Mouse (Mus musculus): ENCODE data around the gene Lin37. TPM values are rescaled to one million over a fixed set of nuclear protein-coding genes. Genes with fewer than 3 reads are reported as not detected.
A peak's percentile ranks its signal among the peaks of the same experiment; 100 is the strongest.

The Lin37 gene
- polyA plus RNA-seq, 1 experiment from 2014 or later, result 58.9 TPM

DNA sequence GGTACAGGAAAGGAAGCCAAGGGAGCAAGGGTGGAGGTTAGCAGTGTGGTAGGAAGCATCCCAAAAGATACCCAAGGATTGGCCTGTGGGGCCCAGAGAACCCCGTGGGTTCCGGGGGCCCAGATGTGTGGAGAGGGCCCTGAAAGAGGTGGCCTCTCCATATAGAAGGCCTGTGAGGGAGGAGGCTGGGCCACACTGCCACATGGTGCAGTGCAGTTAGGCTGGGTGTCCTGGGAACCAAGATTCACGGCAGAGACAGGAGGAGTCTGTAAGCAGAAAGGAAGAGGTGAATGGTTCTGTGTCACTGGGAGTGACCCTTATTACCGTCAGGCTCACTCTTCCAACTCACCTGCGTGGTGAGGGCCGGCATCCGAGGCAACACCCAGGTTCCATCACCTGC lies 19.1 kb downstream of the Lin37 start:
- Histone ChIP-seq H3K9ac (replicated peaks) (no peak overlapping the region), H3K9me3 (no peaks in the 10 kb centered on the region), H3K4me1 (peaks cover 5% of the 10 kb centered on the region), H3K27me3 (no peaks in the 10 kb centered on the region), H3K4me3 (no peak overlapping the region), H3K36me3 (peaks cover 15% of the 10 kb centered on the region), H3K4me2 (replicated peaks) (no peak overlapping the region), H3K27ac (replicated peaks) (no peak overlapping the region)
- no peak for ATAC-seq (replicated peaks)
- WGBS, result 90% methylated on average over 7 of the region's 7 CpGs

DNA sequence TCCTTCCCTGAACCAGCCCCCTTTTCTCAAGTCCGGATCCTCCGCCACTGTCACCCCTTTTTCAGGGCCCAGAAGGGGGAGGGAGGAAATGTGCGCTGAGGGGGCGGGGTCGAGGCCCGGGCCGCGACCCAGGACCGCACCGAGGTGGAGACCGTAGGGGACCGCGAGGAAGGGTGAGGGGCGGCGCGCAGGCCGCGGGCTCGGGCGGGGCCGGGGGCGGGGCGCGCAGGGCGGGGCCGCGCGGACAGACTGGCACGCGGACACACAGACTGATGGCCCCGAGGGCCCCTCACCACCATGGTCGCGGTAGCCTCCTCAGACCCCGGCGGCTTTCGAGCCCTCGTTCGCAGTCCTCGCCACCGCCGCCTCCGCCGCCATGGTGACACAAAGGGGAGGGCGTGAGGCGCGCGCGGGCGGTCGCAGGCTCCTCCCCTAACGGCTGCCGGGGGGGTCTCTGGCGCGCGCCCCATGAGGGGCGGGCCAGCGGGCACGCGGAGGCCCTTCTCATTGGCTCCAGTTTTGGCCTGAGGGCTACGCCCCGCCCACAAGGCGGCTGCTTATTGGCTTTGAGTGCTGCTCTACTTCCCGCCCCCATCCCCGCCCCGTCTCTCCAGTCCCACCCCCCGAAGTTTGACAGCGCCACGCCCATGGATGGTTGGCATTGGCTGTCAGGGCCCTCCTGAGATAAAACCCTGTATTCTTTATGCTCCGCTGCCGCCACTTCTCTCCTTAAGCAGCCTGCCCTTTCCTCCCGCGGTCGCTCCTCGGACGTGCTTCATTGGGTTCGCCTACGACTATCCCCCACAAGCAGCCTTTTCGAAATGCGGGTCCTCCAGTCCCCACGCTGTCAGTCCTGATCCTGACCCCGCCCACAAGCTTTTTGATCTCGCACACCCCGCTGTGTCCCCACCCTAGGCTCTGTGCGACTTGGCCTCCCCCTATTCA lies 24.7 kb downstream of the Lin37 start, which contains the start of gene Arhgap33:
Arhgap33 (minus strand) TSS at position 428 of the 945 bp plus-strand sequence.
- Histone ChIP-seq H3K27me3 (no peaks in the 10 kb centered on the region), H3K4me2 (replicated peaks) (peak within 1 kb of the TSS; percentile 78), H3K4me1 (peaks cover 38% of the 10 kb centered on the region), H3K9ac (replicated peaks) (peak within 1 kb of the TSS; percentile 94), H3K9me3 (no peaks in the 10 kb centered on the region), H3K36me3 (peaks cover 29% of the 10 kb centered on the region), H3K27ac (replicated peaks) (peak within 1 kb of the TSS; percentile 98), H3K4me3 (peak within 1 kb of the TSS; percentile 91)
- WGBS, result under 1% methylated on average over 62 of the region's 84 CpGs
- peak; percentile 87 for ATAC-seq (replicated peaks)

DNA sequence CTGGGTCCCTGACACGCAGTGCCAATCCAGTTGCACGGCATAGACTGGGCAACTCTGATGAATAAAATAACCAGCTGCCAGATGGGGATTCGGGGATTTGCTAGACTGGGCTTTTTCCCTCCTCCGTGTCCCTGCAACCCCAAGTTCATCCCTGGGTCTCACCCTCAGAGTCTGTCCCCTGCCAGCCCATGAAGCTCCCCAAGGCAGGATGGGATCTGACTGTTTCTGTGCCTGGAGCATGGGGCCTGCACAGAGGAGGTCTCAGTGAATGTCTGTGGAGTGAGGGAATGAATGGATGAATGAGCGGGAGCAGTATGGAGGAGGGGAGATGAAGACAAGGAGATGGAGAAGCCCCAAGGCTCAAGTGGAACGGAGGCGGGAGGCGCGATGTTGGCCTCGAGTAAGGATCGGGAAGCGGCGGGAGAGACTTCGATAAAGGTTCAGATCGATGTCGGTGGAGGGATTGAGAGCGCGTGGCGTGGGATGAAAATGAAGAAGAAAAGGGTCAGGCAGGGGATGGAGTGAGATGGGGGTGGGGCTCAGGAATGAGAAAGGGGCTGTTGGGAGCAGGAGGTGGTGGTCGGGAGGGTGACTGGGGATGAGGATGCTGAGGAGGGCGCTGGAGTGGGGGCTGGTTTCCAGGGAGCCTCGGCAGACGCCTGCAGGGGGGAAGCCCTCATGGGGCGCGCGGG lies 25.6 kb downstream of the Lin37 start:
- Histone ChIP-seq H3K4me2 (replicated peaks) (peak overlapping the region; percentile 78), H3K36me3 (peaks cover 33% of the 10 kb centered on the region), H3K27ac (replicated peaks) (peak overlapping the region; percentile 98), H3K9me3 (no peaks in the 10 kb centered on the region), H3K9ac (replicated peaks) (peak overlapping the region; percentile 94), H3K4me1 (peaks cover 38% of the 10 kb centered on the region), H3K27me3 (no peaks in the 10 kb centered on the region), H3K4me3 (peak overlapping the region; percentile 91)
- WGBS, result 2% methylated on average over 26 of the region's 26 CpGs
- ATAC-seq (replicated peaks), result peak; percentile 48

DNA sequence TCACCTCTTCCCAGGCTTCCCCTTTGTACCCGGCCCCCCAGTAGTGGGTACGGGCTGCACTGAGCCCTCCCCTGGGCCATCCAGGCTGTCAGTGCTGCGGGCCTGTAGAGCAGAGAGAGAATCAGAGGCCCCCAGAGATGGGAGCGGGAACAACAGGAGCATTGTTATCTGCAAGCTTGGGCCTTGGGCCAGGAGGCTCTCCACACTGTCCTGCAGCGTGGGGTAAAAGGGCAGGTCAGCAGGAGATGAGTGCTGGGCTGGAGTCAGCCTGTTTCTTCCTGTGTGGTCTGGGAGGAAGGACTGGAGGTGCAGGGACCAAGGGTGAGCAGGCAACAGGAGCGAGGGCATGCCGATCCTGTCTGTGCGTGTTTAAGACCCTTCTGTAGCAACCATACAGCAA lies 26.7 kb downstream of the Lin37 start:
- no peak for ATAC-seq (replicated peaks)
- peak overlapping the region; percentile 78 for H3K4me2 ChIP-seq (replicated peaks)
- no peaks in the 10 kb centered on the region for H3K27me3 ChIP-seq
- no peaks in the 10 kb centered on the region for H3K9me3 ChIP-seq
- H3K4me1 ChIP-seq, result peaks cover 38% of the 10 kb centered on the region
- peak overlapping the region; percentile 94 for H3K9ac ChIP-seq (replicated peaks)
- no peak overlapping the region for H3K27ac ChIP-seq (replicated peaks)
- 8% methylated on average over 8 of the region's 8 CpGs for WGBS
- H3K4me3 ChIP-seq, result peak overlapping the region; percentile 91
- peaks cover 45% of the 10 kb centered on the region for H3K36me3 ChIP-seq

DNA sequence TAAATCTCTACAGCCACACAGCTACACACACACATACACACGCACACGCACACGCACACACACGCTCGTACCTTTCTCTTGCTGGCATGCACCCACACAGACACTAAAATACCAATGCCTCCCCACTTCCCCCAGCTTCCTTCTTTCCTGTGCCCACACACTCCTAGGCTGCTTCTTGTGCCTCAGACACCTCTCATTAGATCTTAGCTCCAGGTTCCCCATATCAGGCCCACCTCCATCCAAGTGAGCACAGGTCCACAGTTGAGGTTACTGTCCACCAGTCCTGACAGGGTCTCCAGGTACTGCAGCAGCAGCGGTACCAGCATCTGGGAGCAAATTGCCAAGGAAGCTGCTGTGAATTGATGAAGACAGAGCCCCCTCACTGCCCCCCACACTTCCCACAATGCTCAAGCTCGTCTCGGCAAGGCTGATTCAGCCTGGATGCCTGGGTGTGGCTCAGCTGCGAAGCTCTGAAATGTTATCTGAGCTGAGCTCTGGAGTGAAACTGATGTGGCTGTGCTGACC lies 28.3 kb downstream of the Lin37 start:
- no peaks in the 10 kb centered on the region for H3K9me3 ChIP-seq
- 84% methylated on average over 9 of the region's 9 CpGs for WGBS
- no peak for ATAC-seq (replicated peaks)
- peak overlapping the region; percentile 78 for H3K4me2 ChIP-seq (replicated peaks)
- no peak overlapping the region for H3K27ac ChIP-seq (replicated peaks)
- H3K4me1 ChIP-seq, result peaks cover 44% of the 10 kb centered on the region
- no peaks in the 10 kb centered on the region for H3K27me3 ChIP-seq
- H3K4me3 ChIP-seq, result no peak overlapping the region
- peak overlapping the region; percentile 94; the same call in 1 of the 2 replicates for H3K9ac ChIP-seq (replicated peaks)
- peaks cover 60% of the 10 kb centered on the region for H3K36me3 ChIP-seq

DNA sequence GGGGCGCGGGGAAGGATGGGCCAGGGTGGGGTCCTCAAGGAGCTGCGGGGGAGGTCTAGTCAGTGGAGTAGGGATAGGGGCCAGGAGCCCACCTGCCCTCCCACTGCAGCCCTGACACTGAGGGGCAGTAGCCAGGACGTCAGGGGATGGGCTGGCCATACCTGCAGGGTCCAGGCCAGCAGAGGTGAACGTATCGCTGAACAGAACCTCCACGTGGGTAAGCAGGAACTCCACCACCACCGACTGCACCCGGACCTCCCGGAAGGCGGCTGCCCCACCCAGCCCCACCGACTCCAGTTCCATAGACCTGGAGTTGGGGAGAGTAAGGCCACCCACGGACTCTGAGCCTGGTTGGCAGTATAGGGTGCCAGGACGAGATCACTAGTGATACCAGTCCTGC lies 32.7 kb downstream of the Lin37 start:
- H3K27ac ChIP-seq (replicated peaks), result no peak overlapping the region
- H3K4me3 ChIP-seq, result no peak overlapping the region
- H3K9ac ChIP-seq (replicated peaks), result no peak overlapping the region
- WGBS, result 82% methylated on average over 14 of the region's 14 CpGs
- H3K27me3 ChIP-seq, result no peaks in the 10 kb centered on the region
- peaks cover 18% of the 10 kb centered on the region for H3K4me1 ChIP-seq
- ATAC-seq (replicated peaks), result no peak
- H3K36me3 ChIP-seq, result peaks cover 89% of the 10 kb centered on the region
- H3K4me2 ChIP-seq (replicated peaks), result no peak overlapping the region
- no peaks in the 10 kb centered on the region for H3K9me3 ChIP-seq

DNA sequence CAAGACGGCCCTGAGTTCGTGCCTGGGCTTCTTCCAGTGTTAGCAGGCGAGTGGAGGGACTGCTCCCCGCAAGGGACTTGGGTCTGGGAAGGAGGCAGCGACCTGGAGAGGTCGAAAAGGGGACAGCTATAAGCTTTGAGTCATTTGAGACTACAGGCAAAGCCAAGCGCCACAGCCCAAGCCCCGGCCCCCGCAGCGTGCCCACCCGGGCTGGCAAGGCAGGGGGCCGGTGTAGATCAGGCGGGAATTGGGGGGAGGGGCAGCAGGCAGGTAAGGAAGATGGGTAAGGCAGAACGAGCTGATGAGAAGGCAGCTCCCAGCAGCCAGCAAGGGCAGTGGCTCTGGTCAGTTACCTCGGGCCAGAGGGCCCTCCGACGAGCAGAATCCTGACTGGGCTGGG lies 33.2 kb downstream of the Lin37 start:
- Histone ChIP-seq H3K4me1 (peaks cover 12% of the 10 kb centered on the region), H3K9me3 (no peaks in the 10 kb centered on the region), H3K4me2 (replicated peaks) (no peak overlapping the region), H3K4me3 (no peak overlapping the region), H3K9ac (replicated peaks) (0 out of 2 replicates have a peak overlapping the region, but pooled peaks have one; percentile 15), H3K36me3 (peaks cover 83% of the 10 kb centered on the region), H3K27ac (replicated peaks) (no peak overlapping the region), H3K27me3 (no peaks in the 10 kb centered on the region)
- 28% methylated on average over 17 of the region's 17 CpGs for WGBS
- ATAC-seq (replicated peaks), result no peak

DNA sequence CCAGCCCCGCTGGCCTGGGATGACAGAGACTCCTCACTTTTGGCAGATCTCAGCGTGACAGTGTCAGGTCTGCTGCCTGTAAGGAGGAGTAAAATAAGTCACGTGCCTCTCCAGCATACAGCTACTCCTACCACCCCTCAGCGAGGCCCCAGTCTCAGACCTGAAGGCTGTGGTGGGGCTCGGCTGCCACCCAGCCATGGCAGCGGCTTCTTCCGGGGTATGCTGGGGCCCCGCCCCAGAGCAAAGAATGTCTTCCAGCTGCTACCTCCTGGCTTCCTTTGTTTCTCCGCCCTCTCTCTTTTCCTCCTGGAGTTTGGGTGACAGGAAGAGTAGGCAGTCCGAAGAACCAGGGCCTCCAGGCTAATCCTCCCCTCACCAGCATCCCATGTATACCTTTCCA lies 33.7 kb downstream of the Lin37 start:
- no peaks in the 10 kb centered on the region for H3K9me3 ChIP-seq
- H3K27ac ChIP-seq (replicated peaks), result no peak overlapping the region
- H3K27me3 ChIP-seq, result no peaks in the 10 kb centered on the region
- H3K36me3 ChIP-seq, result peaks cover 80% of the 10 kb centered on the region
- H3K4me2 ChIP-seq (replicated peaks), result no peak overlapping the region
- H3K4me1 ChIP-seq, result 0 out of 2 replicates have a peak, but pooled peaks cover 11% of the 10 kb centered on the region
- ATAC-seq (replicated peaks), result no peak
- 41% methylated on average over 10 of the region's 10 CpGs for whole genome bisulfite sequencing
- no peak overlapping the region for H3K4me3 ChIP-seq
- H3K9ac ChIP-seq (replicated peaks), result 0 out of 2 replicates have a peak overlapping the region, but pooled peaks have one; percentile 15

DNA sequence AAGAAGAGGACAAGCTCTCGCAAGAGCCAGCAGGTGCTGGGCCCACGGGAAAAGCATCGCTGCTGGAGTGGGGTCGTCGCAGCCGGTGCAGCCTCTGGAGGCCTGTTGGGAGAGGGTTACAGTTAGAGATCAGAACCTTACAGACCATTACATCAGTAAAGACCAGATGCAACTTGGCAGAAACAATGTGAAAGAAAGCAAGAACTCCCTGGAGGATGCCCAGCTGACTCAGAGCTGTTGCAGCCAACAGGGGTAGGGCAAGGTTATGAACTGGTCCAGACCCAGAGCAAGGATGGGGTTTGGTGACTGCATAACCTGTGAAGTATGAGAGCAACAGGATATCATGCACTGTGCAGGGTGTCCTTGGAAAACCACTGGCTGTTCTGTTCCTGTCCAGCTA lies 35.2 kb downstream of the Lin37 start:
- no peak for ATAC-seq (replicated peaks)
- Histone ChIP-seq H3K27ac (replicated peaks) (no peak overlapping the region), H3K9me3 (no peaks in the 10 kb centered on the region), H3K36me3 (peaks cover 65% of the 10 kb centered on the region), H3K9ac (replicated peaks) (no peak overlapping the region), H3K4me1 (peaks cover 18% of the 10 kb centered on the region; the same call in 1 of the 2 replicates), H3K27me3 (no peaks in the 10 kb centered on the region), H3K4me2 (replicated peaks) (no peak overlapping the region), H3K4me3 (no peak overlapping the region)
- WGBS, result 86% methylated on average over 6 of the region's 6 CpGs

DNA sequence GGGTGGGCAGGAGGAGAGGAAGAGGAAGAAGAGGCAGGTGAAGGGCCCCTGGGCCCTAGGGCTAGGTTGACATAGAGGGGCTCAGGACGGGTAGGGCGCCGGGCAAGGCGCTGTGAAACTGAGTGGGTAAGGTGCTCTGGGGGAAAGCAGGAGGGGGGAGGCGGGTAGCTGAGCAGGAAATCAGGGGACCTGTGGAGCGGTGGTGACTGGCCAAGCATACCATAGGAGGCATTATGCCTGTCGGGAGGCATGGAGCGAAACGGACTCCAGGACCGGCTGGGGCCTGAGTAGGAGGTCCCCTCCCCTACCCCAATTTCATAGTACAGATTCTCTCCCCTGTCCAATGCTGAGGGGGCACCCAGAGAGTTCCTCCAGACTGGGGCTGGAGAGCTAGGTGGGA lies 36.8 kb downstream of the Lin37 start:
- ATAC-seq (replicated peaks), result no peak
- no peak overlapping the region for H3K27ac ChIP-seq (replicated peaks)
- H3K27me3 ChIP-seq, result no peaks in the 10 kb centered on the region
- WGBS, result 86% methylated on average over 10 of the region's 10 CpGs
- H3K4me2 ChIP-seq (replicated peaks), result no peak overlapping the region
- no peak overlapping the region for H3K9ac ChIP-seq (replicated peaks)
- H3K9me3 ChIP-seq, result no peaks in the 10 kb centered on the region
- H3K36me3 ChIP-seq, result peaks cover 49% of the 10 kb centered on the region
- H3K4me3 ChIP-seq, result no peak overlapping the region
- peaks cover 18% of the 10 kb centered on the region; the same call in 1 of the 2 replicates for H3K4me1 ChIP-seq

DNA sequence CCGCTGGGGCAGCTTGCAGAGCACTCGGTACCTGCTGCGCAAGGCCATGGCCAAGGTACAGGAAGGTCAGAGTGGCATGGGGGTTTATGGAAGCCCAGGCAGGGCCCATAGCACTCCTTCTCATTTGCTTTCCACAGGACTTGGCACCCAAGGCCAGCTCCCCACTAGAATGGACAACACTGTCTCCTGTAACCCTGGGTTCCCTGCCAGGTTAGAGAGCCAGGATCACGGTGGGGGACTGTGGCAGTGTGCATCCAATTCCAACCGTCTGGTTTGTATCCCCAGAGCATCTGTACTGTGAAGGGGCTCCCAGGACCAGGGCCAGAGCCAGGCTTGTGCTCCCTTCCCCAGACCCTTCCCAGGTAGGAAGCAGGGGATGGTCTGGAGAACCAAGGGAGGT lies 38.8 kb downstream of the Lin37 start:
- ATAC-seq (replicated peaks), result no peak
- H3K9me3 ChIP-seq, result no peaks in the 10 kb centered on the region
- H3K4me2 ChIP-seq (replicated peaks), result no peak overlapping the region
- no peak overlapping the region for H3K4me3 ChIP-seq
- peaks cover 29% of the 10 kb centered on the region for H3K36me3 ChIP-seq
- 64% methylated on average over 5 of the region's 5 CpGs for WGBS
- H3K27me3 ChIP-seq, result no peaks in the 10 kb centered on the region
- no peak overlapping the region for H3K9ac ChIP-seq (replicated peaks)
- peaks cover 10% of the 10 kb centered on the region; the same call in 1 of the 2 replicates for H3K4me1 ChIP-seq
- H3K27ac ChIP-seq (replicated peaks), result no peak overlapping the region

DNA sequence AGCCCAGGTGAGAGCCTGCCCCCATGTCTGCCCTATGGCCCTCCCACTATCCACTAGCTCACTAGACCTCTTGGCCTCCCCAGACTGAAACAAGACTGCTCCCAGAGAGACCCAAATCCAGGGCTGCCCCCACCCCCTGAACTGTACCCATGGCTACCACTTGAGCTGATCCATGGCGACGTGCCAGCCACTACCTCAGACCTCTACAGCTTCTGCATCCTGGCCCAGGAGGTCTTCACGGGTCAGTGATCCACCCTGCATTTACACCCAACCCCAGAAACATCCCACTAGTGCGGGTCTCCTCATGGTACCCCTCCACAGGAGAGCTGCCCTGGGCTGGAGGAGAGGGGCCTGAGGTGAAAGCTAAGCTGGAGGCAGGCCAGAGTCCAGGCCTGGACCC lies 39.2 kb downstream of the Lin37 start:
- no peak overlapping the region for H3K9ac ChIP-seq (replicated peaks)
- H3K4me3 ChIP-seq, result no peak overlapping the region
- 61% methylated on average over 4 of the region's 4 CpGs for WGBS
- peaks cover 10% of the 10 kb centered on the region; the same call in 1 of the 2 replicates for H3K4me1 ChIP-seq
- H3K9me3 ChIP-seq, result no peaks in the 10 kb centered on the region
- 0 out of 2 replicates have a peak, but pooled peaks have one; percentile 18 for ATAC-seq (replicated peaks)
- H3K27me3 ChIP-seq, result no peaks in the 10 kb centered on the region
- H3K4me2 ChIP-seq (replicated peaks), result no peak overlapping the region
- peaks cover 24% of the 10 kb centered on the region for H3K36me3 ChIP-seq
- no peak overlapping the region for H3K27ac ChIP-seq (replicated peaks)

Data from forebrain, embryonic 15.5 days (tissue).